Mouse (Mus musculus) liver, postnatal 0 days (tissue): ENCODE data around the gene Pde6h.

Experiments used
- CTCF ChIP-seq: sonication (generic); IDR thresholded peaks from 2 replicates; pipeline ENCODE4 v1.5.1; 2016; ENCODE audit warnings: antibody characterized with exemption, low read depth
- EP300 ChIP-seq: IDR thresholded peaks from 2 replicates; pipeline ENCODE4 v1.6.1; 2016; ENCODE audit warnings: antibody characterized with exemption, low read depth, mild to moderate bottlenecking

GRCm38 (mm10) chr6:136902527-136902926 lies 21.1 kb upstream of the Pde6h start:
- TF ChIP-seq CTCF (no peak), EP300 (no peak)
